Comparison of ENCODE assay signal across 26 mouse cellular contexts in the genomic region with DNA sequence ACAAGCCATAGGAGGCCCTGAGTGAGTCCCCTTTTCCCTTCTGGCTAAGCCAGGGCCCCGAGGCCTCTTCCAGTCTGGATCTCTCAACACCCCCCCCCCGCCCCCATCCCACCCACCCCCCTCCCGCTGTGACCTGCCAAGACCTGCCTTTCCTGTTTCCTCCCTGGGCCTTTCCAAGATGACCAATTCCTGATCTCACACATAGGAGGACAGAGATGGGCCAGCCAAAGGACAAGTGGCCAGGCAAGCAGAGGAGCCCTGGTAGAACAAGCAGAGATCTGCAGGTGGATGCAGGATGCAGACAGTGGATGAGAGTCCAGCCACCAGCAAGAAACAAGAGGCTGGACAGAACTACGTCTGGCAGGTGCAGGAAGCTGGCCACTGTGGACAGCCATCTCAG. TPM values are rescaled to one million over a fixed set of nuclear protein-coding genes. Genes with fewer than 3 reads are reported as not detected.
DNase-seq lines count a peak whose midpoint lies in the region; ATAC-seq and TF ChIP-seq lines count a peak whose summit lies in the region.
"Had no signal": no experiment of that assay in that cellular context is flagged by ENCODE, and none has a peak within 500 bp of the region (broad histone marks: within the 10 kb centered on the region; RNA-seq: fewer than 3 reads in every experiment).

No protein-coding gene starts in this region.

- H3K27ac ChIP-seq in gastrocnemius, adult 2 months = peak overlapping the region; percentile 24; the same call in 1 of the 2 replicates
- no peak overlapping the region for H3K27ac ChIP-seq in kidney, embryonic 14.5 days (ENCODE audit: low read depth, low read length)
- peak overlapping the region; percentile 95 for H3K27ac ChIP-seq in embryonic facial prominence, embryonic 10.5 days (replicated peaks)
- H3K27ac ChIP-seq: embryonic facial prominence, embryonic 15.5 days; forebrain, embryonic 13.5 days; hindbrain, embryonic 10.5 days; hindbrain, embryonic 15.5 days; layer of hippocampus, adult 2 months; left cerebral cortex, adult 2 months; liver, embryonic 14.5 days; midbrain, embryonic 10.5 days had no signal

- WGBS in kidney, embryonic 14.5 days = 39% methylated on average over 3 of the region's 4 CpGs
- WGBS in embryonic facial prominence, embryonic 10.5 days = 35% methylated on average over 4 of the region's 4 CpGs

- no peak overlapping the region for H3K4me2 ChIP-seq in kidney, embryonic 14.5 days (replicated peaks; ENCODE audit: low read depth, low read length)
- H3K4me2 ChIP-seq: embryonic facial prominence, embryonic 15.5 days; forebrain, embryonic 13.5 days; hindbrain, embryonic 15.5 days had no signal

- H3K36me3 ChIP-seq in kidney, embryonic 14.5 days (ENCODE audit: control insufficient read depth, insufficient read depth, low read length) = peaks cover 4% of the 10 kb centered on the region; the same call in 1 of the 2 replicates
- peaks cover 14% of the 10 kb centered on the region for H3K36me3 ChIP-seq in embryonic facial prominence, embryonic 10.5 days (replicated peaks)
- H3K36me3 ChIP-seq: hindbrain, embryonic 15.5 days had no signal

- no peak for ATAC-seq in kidney, embryonic 14.5 days (ENCODE audit: low FRiP score, low TSS enrichment)
- ATAC-seq: forebrain, embryonic 13.5 days; midbrain, embryonic 16.5 days had no signal

- no peak overlapping the region for H3K4me3 ChIP-seq in gastrocnemius, adult 2 months
- H3K4me3 ChIP-seq in kidney, embryonic 14.5 days (ENCODE audit: low read length) = no peak overlapping the region
- no peak overlapping the region for H3K4me3 ChIP-seq in embryonic facial prominence, embryonic 10.5 days
- H3K4me3 ChIP-seq: embryonic facial prominence, embryonic 15.5 days; forebrain, embryonic 13.5 days; hindbrain, embryonic 10.5 days; hindbrain, embryonic 15.5 days; layer of hippocampus, adult 2 months; left cerebral cortex, adult 2 months; midbrain, embryonic 10.5 days had no signal

- H3K27me3 ChIP-seq in kidney, embryonic 14.5 days (ENCODE audit: control insufficient read depth, insufficient read depth, low read length) = no peaks in the 10 kb centered on the region
- H3K27me3 ChIP-seq in embryonic facial prominence, embryonic 10.5 days (replicated peaks; ENCODE audit: low read depth, poor library complexity, severe bottlenecking) = peaks cover 31% of the 10 kb centered on the region
- H3K27me3 ChIP-seq: CH12.LX; embryonic facial prominence, embryonic 15.5 days had no signal

- H3K9ac ChIP-seq in kidney, embryonic 14.5 days (ENCODE audit: low read depth, low read length) = no peak overlapping the region
- H3K9ac ChIP-seq: embryonic facial prominence, embryonic 15.5 days; forebrain, embryonic 13.5 days; hindbrain, embryonic 15.5 days; liver, embryonic 14.5 days had no signal

- intact Hi-C loops in gastrocnemius, adult 2 months (cut with DNase I) = no loop called here

- no peak for TF ChIP-seq CTCF in gastrocnemius, adult 2 months (IDR thresholded peaks at IDR 0.05)

- peaks cover 41% of the 10 kb centered on the region for H3K4me1 ChIP-seq in kidney, embryonic 14.5 days (ENCODE audit: control insufficient read depth, insufficient read depth, low read length)
- peaks cover 68% of the 10 kb centered on the region for H3K4me1 ChIP-seq in embryonic facial prominence, embryonic 10.5 days

- no peak for DNase-seq in gastrocnemius, adult 2 months
- no peak for DNase-seq in gastrocnemius, postnatal 4 days (ENCODE audit: low spot score in 2 of 2)
- DNase-seq in kidney, adult 9 months = peak; percentile 63
- DNase-seq in embryonic facial prominence, embryonic 10.5 days (ENCODE audit: low spot score) = no peak
- DNase-seq in kidney, postnatal 25 days = peak; percentile 62 to 75
- DNase-seq in urinary bladder, postnatal 36 days (ENCODE audit: low spot score in 2 of 2) = no peak
- DNase-seq in left cerebral cortex, adult 9 months (ENCODE audit: low spot score in 2 of 2) = no peak
- DNase-seq: adrenal gland, adult 8-10 months; cerebellum, adult 2 months; cerebellum, postnatal 14 days; gastrocnemius, postnatal 14 days; lung, adult 2 months; lung, postnatal 14 days; right cerebral cortex, postnatal 25 days; thymus, postnatal 14 days had no signal

- H3K9me3 ChIP-seq in kidney, embryonic 14.5 days (ENCODE audit: control insufficient read depth, low read length) = no peaks in the 10 kb centered on the region
- H3K9me3 ChIP-seq in embryonic facial prominence, embryonic 10.5 days = no peaks in the 10 kb centered on the region
- H3K9me3 ChIP-seq: embryonic facial prominence, embryonic 15.5 days; forebrain, embryonic 13.5 days; hindbrain, embryonic 10.5 days; hindbrain, embryonic 15.5 days; midbrain, embryonic 10.5 days had no signal

RNA-seq across cellular contexts. Expression of a gene that starts 2.1 kb away (rescaled TPM):
- 1 to 10 TPM; 2.9 to 4.4 TPM for total RNA-seq in gastrocnemius, adult 2 months (2021)
- 10 to 100 TPM; 31.8 to 33.8 TPM for total RNA-seq in gastrocnemius, postnatal 4 days (2021)
- 96.1 and 124 TPM in 2 replicates for polyA plus RNA-seq in kidney, embryonic 14.5 days (2014; fragmentation: Nextera tagmentation; extraction: Ambion mirVana)
- 37.1 and 38.9 TPM in 2 replicates for polyA plus RNA-seq in embryonic facial prominence, embryonic 10.5 days (2016; fragmentation: Nextera tagmentation; extraction: Ambion mirVana)

RNA-seq across cellular contexts. Expression of a gene that starts 17.9 kb away (rescaled TPM):
- 1 to 10 TPM in 1 of 2 experiments, under 1 TPM in 1; 0.97 to 1.2 TPM for total RNA-seq in gastrocnemius, adult 2 months (2021)
- 1 to 10 TPM; 2.9 TPM for total RNA-seq in gastrocnemius, postnatal 4 days (2021)
- polyA plus RNA-seq in kidney, embryonic 14.5 days (2014; fragmentation: Nextera tagmentation; extraction: Ambion mirVana) = 7.3 and 8.7 TPM in 2 replicates
- polyA plus RNA-seq in embryonic facial prominence, embryonic 10.5 days (2016; fragmentation: Nextera tagmentation; extraction: Ambion mirVana) = 2.0 and 3.1 TPM in 2 replicates

RNA-seq across cellular contexts. Expression of a gene that starts 41.6 kb away (rescaled TPM):
- 100 to 1,000 TPM; 102 to 108 TPM for total RNA-seq in gastrocnemius, adult 2 months (2021)
- total RNA-seq in gastrocnemius, postnatal 4 days (2021) = 10 to 100 TPM; 34.4 to 39.0 TPM
- polyA plus RNA-seq in kidney, embryonic 14.5 days (2014; fragmentation: Nextera tagmentation; extraction: Ambion mirVana) = 19.1 and 24.9 TPM in 2 replicates
- polyA plus RNA-seq in embryonic facial prominence, embryonic 10.5 days (2016; fragmentation: Nextera tagmentation; extraction: Ambion mirVana) = 43.8 and 44.5 TPM in 2 replicates

RNA-seq across cellular contexts. Expression of a gene that starts 49.0 kb away (rescaled TPM):
- total RNA-seq in gastrocnemius, adult 2 months (2021) = 1 to 10 TPM; 7.3 to 7.4 TPM
- 10 to 100 TPM; 16.2 to 16.9 TPM for total RNA-seq in gastrocnemius, postnatal 4 days (2021)
- 47.3 and 52.4 TPM in 2 replicates for polyA plus RNA-seq in kidney, embryonic 14.5 days (2014; fragmentation: Nextera tagmentation; extraction: Ambion mirVana)
- polyA plus RNA-seq in embryonic facial prominence, embryonic 10.5 days (2016; fragmentation: Nextera tagmentation; extraction: Ambion mirVana) = 44.9 and 48.5 TPM in 2 replicates

RNA-seq across cellular contexts. Expression of a gene that starts 57.2 kb away (rescaled TPM):
- 100 to 1,000 TPM; 102 to 108 TPM for total RNA-seq in gastrocnemius, adult 2 months (2021)
- total RNA-seq in gastrocnemius, postnatal 4 days (2021) = 100 to 1,000 TPM; 182 to 188 TPM
- 141 and 281 TPM in 2 replicates for polyA plus RNA-seq in kidney, embryonic 14.5 days (2014; fragmentation: Nextera tagmentation; extraction: Ambion mirVana)
- 262 and 263 TPM in 2 replicates for polyA plus RNA-seq in embryonic facial prominence, embryonic 10.5 days (2016; fragmentation: Nextera tagmentation; extraction: Ambion mirVana)

Comparison
In these comparisons a context has a peak if more than half of its experiments do, and no peak if none do; other contexts are left out.
1. RNA of a gene that starts 2.1 kb away (total RNA-seq): 31.8 to 33.8 TPM in gastrocnemius, postnatal 4 days; 2.9 to 4.4 TPM in gastrocnemius, adult 2 months; every median in the first group is over 4 times any median in the second.
2. DNase-seq: peak in kidney, adult 9 months (single experiment) and kidney, postnatal 25 days (2 of 2); none in gastrocnemius, adult 2 months (single experiment), gastrocnemius, postnatal 4 days (0 of 2), embryonic facial prominence, embryonic 10.5 days (single experiment), urinary bladder, postnatal 36 days (0 of 2) and left cerebral cortex, adult 9 months (0 of 2).